In genomic region chr16:87745192-87745945, GRCm38 (mm10) we compare ENCODE assay signal across 18 mouse cellular contexts. TPM values are rescaled to one million over a fixed set of nuclear protein-coding genes. Genes with fewer than 3 reads are reported as not detected.
A peak's percentile ranks its signal among the peaks of the same experiment; 100 is the strongest.
DNase-seq lines count a peak whose midpoint lies in the region; ATAC-seq and TF ChIP-seq lines count a peak whose summit lies in the region.
"Had no signal": no experiment of that assay in that cellular context is flagged by ENCODE, and none has a peak within 500 bp of the region (broad histone marks: within the 10 kb centered on the region; RNA-seq: fewer than 3 reads in every experiment).

No protein-coding gene starts in this region.

- DNase-seq in forebrain, embryonic 14.5 days (ENCODE audit: low spot score), result peak; percentile 19
- peak; percentile 61 for DNase-seq in lung, postnatal 0 days (ENCODE audit: low spot score)
- no peak for DNase-seq in lung, postnatal 14 days
- DNase-seq in brain, adult 2 months (ENCODE audit: low read depth, low spot score), result peak; percentile 24
- DNase-seq in spleen, adult 18-20 months, result no peak
- no peak for DNase-seq in left cerebral cortex, postnatal 4 days
- DNase-seq: B cell, adult 2 months; cerebellum, adult 2 months; embryo, embryonic 11 days; gastrocnemius, adult 2 months; kidney, adult 11 months; right cerebral cortex, postnatal 14 days had no signal

- no peaks in the 10 kb centered on the region for H3K36me3 ChIP-seq in forebrain, embryonic 14.5 days (ENCODE audit: control insufficient read depth, insufficient read depth, low read length)
- no peaks in the 10 kb centered on the region for H3K36me3 ChIP-seq in forebrain, embryonic 13.5 days (ENCODE audit: poor library complexity, severe bottlenecking)
- H3K36me3 ChIP-seq in lung, postnatal 0 days (ENCODE audit: insufficient read depth, low read length), result no peaks in the 10 kb centered on the region
- no peaks in the 10 kb centered on the region for H3K36me3 ChIP-seq in neural tube, embryonic 14.5 days (ENCODE audit: control insufficient read depth, insufficient read depth, low read length)
- H3K36me3 ChIP-seq: G1E; neural tube, embryonic 12.5 days had no signal

- no peak overlapping the region for H3K27ac ChIP-seq in forebrain, embryonic 14.5 days (ENCODE audit: low read depth, low read length)
- H3K27ac ChIP-seq in forebrain, embryonic 13.5 days, result no peak overlapping the region
- no peak overlapping the region for H3K27ac ChIP-seq in lung, postnatal 0 days (ENCODE audit: low read length)
- H3K27ac ChIP-seq in neural tube, embryonic 14.5 days (ENCODE audit: low read depth, low read length), result no peak overlapping the region
- H3K27ac ChIP-seq: gastrocnemius, adult 2 months; liver, embryonic 14.5 days; neural tube, embryonic 12.5 days had no signal

- no peak overlapping the region for H3K9ac ChIP-seq in forebrain, embryonic 14.5 days (ENCODE audit: low read length)
- H3K9ac ChIP-seq in forebrain, embryonic 13.5 days, result no peak overlapping the region
- no peak overlapping the region for H3K9ac ChIP-seq in lung, postnatal 0 days (replicated peaks; ENCODE audit: low read depth)
- H3K9ac ChIP-seq in neural tube, embryonic 14.5 days (replicated peaks; ENCODE audit: low read depth, low read length), result no peak overlapping the region
- H3K9ac ChIP-seq: liver, embryonic 14.5 days; neural tube, embryonic 12.5 days had no signal

- H3K27me3 ChIP-seq in forebrain, embryonic 14.5 days (replicated peaks; ENCODE audit: control insufficient read depth, insufficient read depth, low read length), result no peaks in the 10 kb centered on the region
- H3K27me3 ChIP-seq in forebrain, embryonic 13.5 days, result no peaks in the 10 kb centered on the region
- H3K27me3 ChIP-seq in lung, postnatal 0 days (replicated peaks; ENCODE audit: insufficient read depth, low read length), result no peaks in the 10 kb centered on the region
- no peaks in the 10 kb centered on the region for H3K27me3 ChIP-seq in neural tube, embryonic 14.5 days (ENCODE audit: control insufficient read depth, insufficient read depth, low read length)
- H3K27me3 ChIP-seq: neural tube, embryonic 12.5 days had no signal

- no peak for ATAC-seq in forebrain, embryonic 14.5 days
- no peak for ATAC-seq in forebrain, embryonic 13.5 days
- peak; percentile 44 for ATAC-seq in lung, postnatal 0 days
- ATAC-seq in neural tube, embryonic 14.5 days (ENCODE audit: low read depth), result peak; percentile 87; the same call in 1 of the 2 replicates

- 69% methylated on average over 8 of the region's 8 CpGs for WGBS in forebrain, embryonic 14.5 days
- 65% methylated on average over 8 of the region's 8 CpGs for WGBS in forebrain, embryonic 13.5 days
- WGBS in lung, postnatal 0 days, result 79% methylated on average over 8 of the region's 8 CpGs
- 67% methylated on average over 8 of the region's 8 CpGs for WGBS in neural tube, embryonic 14.5 days

- TF ChIP-seq EP300 in lung, postnatal 0 days (IDR thresholded peaks at IDR 0.05), result no peak

- H3K9me3 ChIP-seq in forebrain, embryonic 14.5 days (replicated peaks; ENCODE audit: control insufficient read depth, low read length), result no peaks in the 10 kb centered on the region
- no peaks in the 10 kb centered on the region for H3K9me3 ChIP-seq in forebrain, embryonic 13.5 days (replicated peaks)
- no peaks in the 10 kb centered on the region; the same call in 1 of the 2 replicates for H3K9me3 ChIP-seq in lung, postnatal 0 days (ENCODE audit: low read length)
- no peaks in the 10 kb centered on the region for H3K9me3 ChIP-seq in neural tube, embryonic 14.5 days (ENCODE audit: control insufficient read depth, low read length)
- H3K9me3 ChIP-seq: G1E; neural tube, embryonic 12.5 days had no signal

- no peak for TF ChIP-seq CTCF in lung, postnatal 0 days (IDR thresholded peaks at IDR 0.05)

- intact Hi-C loops in left cerebral cortex, postnatal 4 days (cut with DNase I), result loop anchor here (5.0 to 10.0 kb wide), 2 partner anchors 238 to 459 kb away; no protein-coding TSS in a partner anchor

- H3K4me2 ChIP-seq in forebrain, embryonic 14.5 days (ENCODE audit: low read length), result no peak overlapping the region
- H3K4me2 ChIP-seq in forebrain, embryonic 13.5 days, result no peak overlapping the region
- H3K4me2 ChIP-seq in lung, postnatal 0 days (replicated peaks; ENCODE audit: low read depth, low read length), result no peak overlapping the region
- no peak overlapping the region for H3K4me2 ChIP-seq in neural tube, embryonic 14.5 days (ENCODE audit: low read depth, low read length)
- H3K4me2 ChIP-seq: neural tube, embryonic 12.5 days had no signal

- no peaks in the 10 kb centered on the region for H3K4me1 ChIP-seq in forebrain, embryonic 14.5 days (ENCODE audit: control insufficient read depth, insufficient read depth, low read length)
- 0 out of 2 replicates have a peak, but pooled peaks cover 2% of the 10 kb centered on the region for H3K4me1 ChIP-seq in forebrain, embryonic 13.5 days
- H3K4me1 ChIP-seq in lung, postnatal 0 days (ENCODE audit: insufficient read depth, low read depth, low read length), result no peaks in the 10 kb centered on the region
- no peaks in the 10 kb centered on the region for H3K4me1 ChIP-seq in neural tube, embryonic 14.5 days (ENCODE audit: control insufficient read depth, insufficient read depth, low read length)
- H3K4me1 ChIP-seq: neural tube, embryonic 12.5 days had no signal

- H3K4me3 ChIP-seq in forebrain, embryonic 14.5 days (ENCODE audit: low read depth, low read length), result no peak overlapping the region
- no peak overlapping the region for H3K4me3 ChIP-seq in forebrain, embryonic 13.5 days
- no peak overlapping the region for H3K4me3 ChIP-seq in lung, postnatal 0 days (ENCODE audit: low read depth, low read length)
- no peak overlapping the region for H3K4me3 ChIP-seq in neural tube, embryonic 14.5 days (ENCODE audit: low read depth, low read length)
- H3K4me3 ChIP-seq: erythroblast, embryonic 14.5 days; gastrocnemius, adult 2 months; neural tube, embryonic 12.5 days had no signal

RNA-seq across cellular contexts. Expression of gene Bach1, which starts 46.6 kb away (rescaled TPM):
- 17.2 and 25.0 TPM in 2 replicates for polyA plus RNA-seq in forebrain, embryonic 14.5 days (2014; fragmentation: Nextera tagmentation; extraction: Ambion mirVana)
- polyA plus RNA-seq in forebrain, embryonic 13.5 days (2015; fragmentation: Nextera tagmentation; extraction: Ambion mirVana), result 20.7 and 22.5 TPM in 2 replicates
- 13.1 and 13.7 TPM in 2 replicates for polyA plus RNA-seq in lung, postnatal 0 days (2015; fragmentation: Nextera tagmentation; extraction: Ambion mirVana)
- 21.7 and 22.4 TPM in 2 replicates for polyA plus RNA-seq in neural tube, embryonic 14.5 days (2014; fragmentation: Nextera tagmentation; extraction: Ambion mirVana)
- total RNA-seq in left cerebral cortex, postnatal 4 days (2021), result 10 to 100 TPM; 37.1 to 38.5 TPM

Comparison
In these comparisons a context has a peak if more than half of its experiments do, and no peak if none do; other contexts are left out.
1. DNase-seq: peak in forebrain, embryonic 14.5 days (single experiment), lung, postnatal 0 days (single experiment) and brain, adult 2 months (single experiment); none in lung, postnatal 14 days (single experiment), spleen, adult 18-20 months (0 of 2) and left cerebral cortex, postnatal 4 days (single experiment).
2. ATAC-seq: peak in lung, postnatal 0 days (single experiment) and neural tube, embryonic 14.5 days (single experiment); none in forebrain, embryonic 14.5 days (single experiment) and forebrain, embryonic 13.5 days (single experiment).